Mouse (Mus musculus) heart, adult 2 months (tissue): ENCODE results near the gene Guca2b. TPM values are rescaled to one million over a fixed set of nuclear protein-coding genes. Genes with fewer than 3 reads are reported as not detected.

Experiments used
- DNase-seq, 2 experiments: peaks; one replicate each; pipeline ENCODE4 v3.0.0; 2021
- H3K27ac ChIP-seq: fragments of 200-600 bp; 2 replicates; pipeline ENCODE4 v1.8.1; 2022
- H3K27me3 ChIP-seq: fragments of 200-500 bp; 2 replicates; pipeline ENCODE4 v1.6.1; 2012; ENCODE audit warnings: mild to moderate bottlenecking, low read length, inconsistent platforms, mixed read lengths; ENCODE audit not compliant: control insufficient read depth, insufficient read depth
- H3K36me3 ChIP-seq: fragments of 200-500 bp; 2 replicates; pipeline ENCODE4 v1.6.1; 2012; ENCODE audit warnings: low read length, inconsistent platforms; ENCODE audit not compliant: control insufficient read depth, insufficient read depth
- H3K4me1 ChIP-seq: fragments of 200-500 bp; 2 replicates; pipeline ENCODE4 v1.6.1; 2011; ENCODE audit warnings: low read length; ENCODE audit not compliant: control insufficient read depth, insufficient read depth
- H3K4me3 ChIP-seq: fragments of 200-600 bp; 2 replicates; pipeline ENCODE4 v1.8.1; 2022
- H3K79me2 ChIP-seq: fragments of 200-500 bp; replicated peaks from 2 replicates; pipeline ENCODE4 v1.6.1; 2012; ENCODE audit warnings: mild to moderate bottlenecking, inconsistent platforms, low read length, moderate library complexity, mixed read lengths; ENCODE audit not compliant: control insufficient read depth, insufficient read depth
- H3K9ac ChIP-seq: fragments of 200-500 bp; 2 replicates; pipeline ENCODE4 v1.6.1; 2012; ENCODE audit warnings: low read depth, mild to moderate bottlenecking, control low read depth, inconsistent platforms, low read length, mixed read lengths
- CTCF ChIP-seq: fragments of 200-600 bp; IDR thresholded peaks from 2 replicates; pipeline ENCODE4 v1.8.1; 2022; ENCODE audit warnings: antibody characterized with exemption, mild to moderate bottlenecking, moderate library complexity
- EP300 ChIP-seq: fragments of 200-500 bp; IDR thresholded peaks from 2 replicates; pipeline ENCODE4 v1.6.1; 2011; ENCODE audit warnings: low read depth, low read length, control low read depth; ENCODE audit not compliant: insufficient read depth
- POLR2A ChIP-seq: fragments of 200-500 bp; IDR thresholded peaks from 2 replicates; pipeline ENCODE4 v1.6.1; 2011; ENCODE audit warnings: mild to moderate bottlenecking, low read depth, low read length, control low read depth; ENCODE audit not compliant: insufficient read depth
- WGBS: fragments of 180-500 bp; shearing (Covaris S2); methylation state at CpG from one replicate; pipeline ENCODE4 v1.1.7; 2018; 5-methylcytosine and 5-hydroxymethylcytosine counted together
- intact Hi-C: fragments of 180-260 bp; cut with DNase I; formaldehyde crosslinking; loops from one replicate; pipeline ENCODE4 v1.15.1; 2025
- long read RNA-seq: library from polyadenylated mRNA; stranded (forward); transcript quantifications from one replicate; pipeline ENCODE4 v2.0.0, GENCODE M21; 2021
- polyA plus RNA-seq: library from polyadenylated mRNA; depleted of rRNA; stranded (reverse); fragments of >200 nt; gene quantifications from 2 replicates; pipeline ENCODE4 v1.2.3, GENCODE M21; 2012; rRNA removed
- total RNA-seq, 2 experiments: library from RNA; stranded (reverse); gene quantifications; 2 replicates each; pipeline ENCODE4 v1.2.3; 2021

Gene Guca2b
- total RNA-seq (under 1 TPM; 0.44 to 0.68 TPM), polyA plus RNA-seq (0.35 TPM in 1 of 2 replicates, not detected in the other)
- long read RNA-seq, partial matches to known transcripts, result 0 of 1 reads
- long read RNA-seq, other reads (novel, unspliced or antisense), result 1 of 1 reads

- intact Hi-C loops, result no loop called here
- DNase-seq, result no peak
- no peak for TF ChIP-seq EP300
- no peak for TF ChIP-seq CTCF
- TF ChIP-seq POLR2A, result no peak
- 88% methylated on average over 4 of the region's 4 CpGs for WGBS
- H3K4me1 ChIP-seq, result 0 out of 2 replicates have a peak, but pooled peaks cover 1% of the 10 kb centered on the region
- H3K79me2 ChIP-seq, result no peaks in the 10 kb centered on the region
- no peak within 1 kb of the TSS for H3K4me3 ChIP-seq
- no peak within 1 kb of the TSS for H3K9ac ChIP-seq
- no peaks in the 10 kb centered on the region for H3K27me3 ChIP-seq
- no peak within 1 kb of the TSS for H3K27ac ChIP-seq
- H3K36me3 ChIP-seq, result 0 out of 2 replicates have a peak, but pooled peaks cover 2% of the 10 kb centered on the region
Observed at GRCm38 (mm10) chr4:119658731-119659130, at the start of gene Guca2b. Gene Guca2b, minus strand, starts transcription at chr4:119658954.

- no peak for TF ChIP-seq CTCF
- TF ChIP-seq POLR2A, result no peak
- TF ChIP-seq EP300, result no peak
- Histone ChIP-seq H3K4me1 (no peaks in the 10 kb centered on the region), H3K36me3 (no peaks in the 10 kb centered on the region), H3K27me3 (no peaks in the 10 kb centered on the region), H3K27ac (no peak overlapping the region), H3K9ac (no peak overlapping the region), H3K79me2 (no peaks in the 10 kb centered on the region), H3K4me3 (no peak overlapping the region)
- intact Hi-C loops, result no loop called here
- WGBS, result 30% methylated on average over 3 of the region's 3 CpGs
- DNase-seq, result peak; percentile 51 to 66
Observed at GRCm38 (mm10) chr4:119707751-119708150, 49.0 kb upstream of the Guca2b start.

GRCm38 (mm10) chr4:119707326-119707725 is 48.6 kb upstream of the Guca2b start:
- no peaks in the 10 kb centered on the region for H3K27me3 ChIP-seq
- no peaks in the 10 kb centered on the region for H3K36me3 ChIP-seq
- H3K4me1 ChIP-seq, result no peaks in the 10 kb centered on the region
- TF ChIP-seq POLR2A (no peak), EP300 (no peak), CTCF (no peak)
- H3K4me3 ChIP-seq, result no peak overlapping the region
- H3K79me2 ChIP-seq, result no peaks in the 10 kb centered on the region
- intact Hi-C loops, result no loop called here
- WGBS, result 67% methylated on average over 5 of the region's 5 CpGs
- no peak overlapping the region; the same call in 1 of the 2 replicates for H3K27ac ChIP-seq
- no peak overlapping the region for H3K9ac ChIP-seq
- peak in 1 of 2 experiments; percentile 13 for DNase-seq

GRCm38 (mm10) chr4:119703965-119704364 is 45.2 kb upstream of the Guca2b start:
- H3K9ac ChIP-seq, result no peak overlapping the region
- TF ChIP-seq POLR2A (no peak), CTCF (no peak), EP300 (no peak)
- no peak for DNase-seq
- no peaks in the 10 kb centered on the region for H3K4me1 ChIP-seq
- no peak overlapping the region for H3K27ac ChIP-seq
- no peaks in the 10 kb centered on the region for H3K79me2 ChIP-seq
- 67% methylated on average over 8 of the region's 8 CpGs for WGBS
- H3K36me3 ChIP-seq, result no peaks in the 10 kb centered on the region
- intact Hi-C loops, result no loop called here
- no peaks in the 10 kb centered on the region for H3K27me3 ChIP-seq
- no peak overlapping the region for H3K4me3 ChIP-seq

- H3K4me3 ChIP-seq, result no peak overlapping the region
- H3K27ac ChIP-seq, result no peak overlapping the region
- TF ChIP-seq EP300 (no peak), POLR2A (no peak), CTCF (no peak)
- no peak for DNase-seq
- no peaks in the 10 kb centered on the region for H3K27me3 ChIP-seq
- H3K79me2 ChIP-seq, result no peaks in the 10 kb centered on the region
- 82% methylated on average over 11 of the region's 11 CpGs for WGBS
- intact Hi-C loops, result no loop called here
- H3K4me1 ChIP-seq, result no peaks in the 10 kb centered on the region
- no peak overlapping the region for H3K9ac ChIP-seq
- H3K36me3 ChIP-seq, result no peaks in the 10 kb centered on the region
Observed at GRCm38 (mm10) chr4:119701269-119701954, 42.7 kb upstream of the Guca2b start.

- Histone ChIP-seq H3K36me3 (no peaks in the 10 kb centered on the region), H3K27me3 (no peaks in the 10 kb centered on the region), H3K4me1 (no peaks in the 10 kb centered on the region), H3K27ac (no peak overlapping the region), H3K4me3 (no peak overlapping the region), H3K9ac (no peak overlapping the region), H3K79me2 (no peaks in the 10 kb centered on the region)
- no peak for DNase-seq
- intact Hi-C loops, result no loop called here
- WGBS, result 41% methylated on average over 2 of the region's 2 CpGs
- TF ChIP-seq CTCF, result no peak
- TF ChIP-seq POLR2A, result no peak
- TF ChIP-seq EP300, result no peak
Observed at GRCm38 (mm10) chr4:119698339-119698738, 39.6 kb upstream of the Guca2b start.
